Mouse (Mus musculus) forebrain, embryonic 15.5 days (tissue): Measurements from ENCODE around the gene Ccl1. TPM values are rescaled to one million over a fixed set of nuclear protein-coding genes. Genes with fewer than 3 reads are reported as not detected.

ENCODE experiments used
- ATAC-seq: fragments of 200-750 bp; cut with Nextera tagmentation; replicated peaks from 2 replicates; pipeline ENCODE4 v1.8.0; 2017; ENCODE audit warnings: mild to moderate bottlenecking, moderate TSS enrichment, moderate library complexity
- H3K27ac ChIP-seq: fragments of 300-500 bp; sonication (generic); replicated peaks from 2 replicates; pipeline ENCODE4 v1.5.1; 2015; ENCODE audit warnings: mild to moderate bottlenecking, inconsistent platforms
- H3K27me3 ChIP-seq: fragments of 300-500 bp; sonication (generic); 2 replicates; pipeline ENCODE4 v1.6.1; 2015; ENCODE audit warnings: inconsistent platforms
- H3K36me3 ChIP-seq: fragments of 300-500 bp; sonication (generic); 2 replicates; pipeline ENCODE4 v1.6.1; 2015; ENCODE audit warnings: mild to moderate bottlenecking, inconsistent platforms
- H3K4me1 ChIP-seq: fragments of 300-500 bp; sonication (generic); 2 replicates; pipeline ENCODE4 v1.6.1; 2015; ENCODE audit warnings: inconsistent platforms
- H3K4me2 ChIP-seq: fragments of 300-500 bp; sonication (generic); replicated peaks from 2 replicates; pipeline ENCODE4 v1.6.1; 2015; ENCODE audit warnings: mild to moderate bottlenecking, inconsistent platforms
- H3K4me3 ChIP-seq: fragments of 300-500 bp; sonication (generic); 2 replicates; pipeline ENCODE4 v1.5.1; 2015; ENCODE audit warnings: mild to moderate bottlenecking, inconsistent platforms
- H3K9ac ChIP-seq: fragments of 300-500 bp; sonication (generic); replicated peaks from 2 replicates; pipeline ENCODE4 v1.6.1; 2015; ENCODE audit warnings: mild to moderate bottlenecking, inconsistent platforms
- H3K9me3 ChIP-seq: fragments of 300-500 bp; sonication (generic); 2 replicates; pipeline ENCODE4 v1.6.1; 2016; ENCODE audit warnings: inconsistent platforms
- WGBS: fragments of 180-500 bp; shearing (Covaris S2); methylation state at CpG from one replicate; pipeline ENCODE4 v1.1.7; 2015; ENCODE audit warnings: mixed read lengths; 5-methylcytosine and 5-hydroxymethylcytosine counted together
- polyA plus RNA-seq: library from polyadenylated mRNA; unstranded; fragments of >200 nt; fragmentation: Nextera tagmentation; extraction: Ambion mirVana; gene quantifications from 2 replicates; pipeline ENCODE4 v1.2.1, GENCODE M21; 2015

Gene Ccl1
- polyA plus RNA-seq, 1 experiment from 2014 or later = not detected

DNA sequence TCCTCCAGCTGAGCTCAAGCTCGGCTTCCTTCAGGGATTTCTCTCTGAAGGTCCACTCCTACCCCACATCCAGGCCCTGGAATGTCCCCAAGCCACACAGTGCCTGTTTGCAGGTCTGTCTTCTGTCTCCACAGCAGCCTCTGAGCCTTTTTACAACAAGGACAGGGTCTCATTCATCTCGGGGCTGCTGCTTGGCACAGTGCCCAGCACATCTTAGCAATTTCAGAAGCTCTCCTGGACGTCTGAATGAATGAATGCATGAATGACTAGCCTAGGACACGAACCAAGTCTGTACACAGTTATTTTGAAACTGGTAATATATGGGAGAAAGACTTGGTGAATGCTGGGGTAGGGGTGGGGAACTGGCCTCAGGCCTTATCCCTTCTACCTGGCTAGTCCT, 52.1 kb downstream of the Ccl1 start:
- H3K27me3 ChIP-seq = no peaks in the 10 kb centered on the region
- WGBS = 4% methylated on average over 4 of the region's 4 CpGs
- no peak overlapping the region for H3K27ac ChIP-seq
- H3K9me3 ChIP-seq = no peaks in the 10 kb centered on the region
- peaks cover 25% of the 10 kb centered on the region for H3K4me1 ChIP-seq
- no peak overlapping the region for H3K4me3 ChIP-seq
- H3K9ac ChIP-seq = no peak overlapping the region
- ATAC-seq = no peak
- no peak overlapping the region for H3K4me2 ChIP-seq
- H3K36me3 ChIP-seq = no peaks in the 10 kb centered on the region

GRCm38 (mm10) chr11:82251251-82251650, 54.2 kb downstream of the Ccl1 start:
- H3K27ac ChIP-seq = no peak overlapping the region
- no peaks in the 10 kb centered on the region for H3K36me3 ChIP-seq
- no peaks in the 10 kb centered on the region for H3K9me3 ChIP-seq
- WGBS = 39% methylated on average over 6 of the region's 6 CpGs
- H3K4me1 ChIP-seq = peaks cover 25% of the 10 kb centered on the region
- no peak overlapping the region for H3K4me2 ChIP-seq
- no peaks in the 10 kb centered on the region for H3K27me3 ChIP-seq
- no peak overlapping the region for H3K9ac ChIP-seq
- H3K4me3 ChIP-seq = no peak overlapping the region
- no peak for ATAC-seq

- Histone ChIP-seq H3K9ac (no peak overlapping the region), H3K27ac (no peak overlapping the region), H3K4me2 (no peak overlapping the region), H3K9me3 (no peaks in the 10 kb centered on the region), H3K4me1 (peaks cover 17% of the 10 kb centered on the region), H3K4me3 (no peak overlapping the region), H3K36me3 (no peaks in the 10 kb centered on the region), H3K27me3 (no peaks in the 10 kb centered on the region)
- ATAC-seq = no peak
- 82% methylated on average over 6 of the region's 6 CpGs for WGBS
Measured at GRCm38 (mm10) chr11:82249945-82250344, 55.5 kb downstream of the Ccl1 start.

GRCm38 (mm10) chr11:82237439-82237838, 68.1 kb downstream of the Ccl1 start:
- H3K36me3 ChIP-seq = no peaks in the 10 kb centered on the region
- 28% methylated on average over 5 of the region's 5 CpGs for WGBS
- ATAC-seq = peak; percentile 53; the same call in 1 of the 2 replicates
- H3K9me3 ChIP-seq = no peaks in the 10 kb centered on the region
- no peak overlapping the region for H3K9ac ChIP-seq
- no peak overlapping the region for H3K4me3 ChIP-seq
- H3K4me1 ChIP-seq = peaks cover 13% of the 10 kb centered on the region
- no peak overlapping the region for H3K27ac ChIP-seq
- H3K27me3 ChIP-seq = no peaks in the 10 kb centered on the region
- H3K4me2 ChIP-seq = no peak overlapping the region

DNA sequence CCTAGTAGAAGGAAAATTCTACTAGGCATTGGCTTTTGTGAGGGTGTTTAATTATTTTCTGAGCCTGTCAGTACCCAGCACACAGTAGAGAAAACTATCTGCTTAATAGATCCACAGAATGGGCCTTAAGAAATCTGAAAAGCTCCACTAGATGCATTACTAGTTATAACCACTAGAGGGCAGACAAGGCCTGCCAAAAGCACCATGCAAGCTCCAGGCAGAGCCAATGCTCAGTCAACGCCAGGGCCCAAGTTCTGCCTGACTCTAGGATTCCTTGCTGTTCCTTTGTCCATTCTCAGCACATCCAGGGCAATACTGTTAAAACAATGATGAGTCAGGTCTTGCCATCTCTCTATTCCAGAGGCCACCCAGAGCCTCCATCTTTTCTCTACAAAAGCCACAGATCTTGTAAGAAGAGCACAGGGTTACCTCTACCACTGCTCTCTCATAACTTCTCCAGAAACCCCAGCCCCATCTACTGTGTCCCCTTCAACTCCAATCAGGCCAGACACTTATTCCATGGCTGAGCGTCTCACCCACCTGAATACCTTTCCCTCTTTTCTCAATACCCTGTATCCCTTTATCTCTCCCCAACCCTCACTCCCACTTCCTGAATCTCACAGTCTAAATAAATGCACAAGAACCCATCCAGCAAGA, 69.8 kb downstream of the Ccl1 start:
- no peaks in the 10 kb centered on the region for H3K27me3 ChIP-seq
- ATAC-seq = peak; percentile 80
- H3K4me3 ChIP-seq = no peak overlapping the region
- WGBS = 36% methylated on average over 2 of the region's 2 CpGs
- no peak overlapping the region for H3K27ac ChIP-seq
- no peak overlapping the region for H3K4me2 ChIP-seq
- no peak overlapping the region for H3K9ac ChIP-seq
- no peaks in the 10 kb centered on the region for H3K9me3 ChIP-seq
- peaks cover 13% of the 10 kb centered on the region for H3K4me1 ChIP-seq
- H3K36me3 ChIP-seq = no peaks in the 10 kb centered on the region

DNA sequence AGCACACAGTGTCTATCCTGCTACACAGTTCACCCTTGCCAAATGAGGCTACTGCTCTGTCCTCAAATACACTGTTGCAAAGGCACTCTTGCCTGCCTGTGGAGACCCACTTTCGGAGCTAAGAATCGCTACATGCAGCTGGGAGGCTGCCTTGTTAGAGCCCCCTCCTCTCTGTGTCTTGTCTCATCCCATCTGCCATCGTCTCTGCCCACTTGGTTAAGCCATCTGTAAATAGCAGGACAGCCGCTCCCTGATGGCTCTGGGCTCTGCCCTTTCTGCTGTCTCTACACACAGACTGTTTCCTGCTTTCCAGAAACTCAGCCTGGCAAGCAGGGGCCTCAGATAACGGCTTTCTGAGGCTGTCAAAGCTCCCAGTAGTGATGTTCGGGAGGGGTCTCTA, 71.5 kb downstream of the Ccl1 start:
- ATAC-seq = no peak
- Histone ChIP-seq H3K27ac (no peak overlapping the region), H3K9me3 (no peaks in the 10 kb centered on the region), H3K4me1 (peaks cover 13% of the 10 kb centered on the region), H3K4me3 (no peak overlapping the region), H3K36me3 (no peaks in the 10 kb centered on the region), H3K4me2 (no peak overlapping the region), H3K27me3 (no peaks in the 10 kb centered on the region), H3K9ac (no peak overlapping the region)
- WGBS = 72% methylated on average over 6 of the region's 6 CpGs

DNA sequence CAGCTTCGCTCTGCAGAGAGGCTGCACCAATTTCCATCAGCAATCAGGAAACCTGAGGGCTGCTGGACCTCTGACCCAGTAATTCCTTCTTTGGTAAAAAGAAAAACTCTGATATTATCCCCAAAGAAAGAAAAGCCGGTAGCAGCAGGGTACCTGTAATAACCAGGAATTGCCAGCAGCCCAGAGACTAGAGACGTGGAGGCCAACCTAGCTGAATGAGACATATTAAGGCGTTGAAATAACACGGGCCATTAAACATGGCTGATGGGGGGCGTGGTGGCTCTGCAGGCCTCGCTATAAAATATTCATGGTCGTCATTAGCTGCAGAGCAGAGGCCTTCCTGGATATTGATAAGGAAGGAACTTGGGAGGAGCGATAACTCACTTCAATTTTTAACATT, 78.5 kb downstream of the Ccl1 start:
- no peaks in the 10 kb centered on the region for H3K4me1 ChIP-seq
- no peak overlapping the region for H3K9ac ChIP-seq
- no peaks in the 10 kb centered on the region for H3K27me3 ChIP-seq
- H3K4me2 ChIP-seq = no peak overlapping the region
- no peak overlapping the region for H3K4me3 ChIP-seq
- H3K9me3 ChIP-seq = no peaks in the 10 kb centered on the region
- no peak for ATAC-seq
- WGBS = 45% methylated on average over 9 of the region's 9 CpGs
- H3K36me3 ChIP-seq = no peaks in the 10 kb centered on the region
- no peak overlapping the region for H3K27ac ChIP-seq

DNA sequence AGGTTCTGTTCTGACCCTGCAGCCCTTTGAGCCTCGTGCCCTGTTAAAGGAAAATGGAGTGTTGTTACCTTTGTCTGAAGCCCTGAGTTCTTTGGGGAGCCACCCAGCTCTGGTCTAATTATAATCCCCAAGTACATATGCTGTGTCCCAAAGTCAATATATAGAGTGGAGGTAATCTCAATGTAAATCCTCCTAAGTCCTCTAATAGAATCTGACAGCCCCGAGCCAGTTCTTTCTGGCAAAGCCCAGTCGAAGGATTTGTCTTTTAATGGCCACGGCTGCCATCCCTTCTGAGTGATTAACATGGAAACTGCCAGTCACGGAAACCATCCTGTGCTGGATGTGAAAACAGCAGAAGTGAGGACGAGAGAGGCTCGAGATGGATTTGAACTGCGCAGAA, 79.6 kb downstream of the Ccl1 start:
- Histone ChIP-seq H3K9me3 (no peaks in the 10 kb centered on the region), H3K36me3 (no peaks in the 10 kb centered on the region), H3K27ac (no peak overlapping the region), H3K4me1 (no peaks in the 10 kb centered on the region), H3K27me3 (no peaks in the 10 kb centered on the region), H3K4me2 (no peak overlapping the region), H3K9ac (no peak overlapping the region), H3K4me3 (no peak overlapping the region)
- no peak for ATAC-seq
- WGBS = 60% methylated on average over 8 of the region's 8 CpGs

DNA sequence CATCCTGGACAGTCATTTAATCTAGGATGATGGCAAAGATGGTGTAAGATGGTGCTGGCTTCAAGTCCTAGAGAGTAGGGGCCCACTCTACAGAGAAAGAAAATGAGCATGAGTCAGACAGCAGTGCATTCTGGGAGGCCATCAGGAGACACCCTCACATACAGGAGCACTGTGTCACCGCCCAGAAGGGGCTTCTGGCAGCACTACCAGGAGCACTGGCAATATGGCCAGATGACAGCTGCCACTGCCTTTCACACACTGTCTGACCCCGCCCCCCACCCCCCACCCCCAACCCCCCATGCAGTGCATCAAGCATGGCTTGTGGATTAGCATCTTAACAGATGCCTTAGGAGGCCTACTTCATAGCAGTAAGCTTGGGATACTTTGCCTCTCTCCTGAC, 89.0 kb downstream of the Ccl1 start:
- no peak overlapping the region for H3K9ac ChIP-seq
- ATAC-seq = no peak
- 26% methylated on average over 2 of the region's 2 CpGs for WGBS
- no peaks in the 10 kb centered on the region for H3K36me3 ChIP-seq
- no peak overlapping the region for H3K4me2 ChIP-seq
- no peaks in the 10 kb centered on the region for H3K9me3 ChIP-seq
- H3K4me1 ChIP-seq = no peaks in the 10 kb centered on the region
- no peak overlapping the region for H3K4me3 ChIP-seq
- no peaks in the 10 kb centered on the region for H3K27me3 ChIP-seq
- H3K27ac ChIP-seq = no peak overlapping the region

- Histone ChIP-seq H3K9ac (no peak overlapping the region), H3K4me3 (no peak overlapping the region), H3K4me1 (no peaks in the 10 kb centered on the region), H3K4me2 (no peak overlapping the region), H3K27ac (no peak overlapping the region), H3K27me3 (no peaks in the 10 kb centered on the region), H3K9me3 (no peaks in the 10 kb centered on the region), H3K36me3 (no peaks in the 10 kb centered on the region)
- 78% methylated on average over 4 of the region's 4 CpGs for WGBS
- ATAC-seq = no peak
Measured at GRCm38 (mm10) chr11:82214405-82214804, 91.1 kb downstream of the Ccl1 start.

DNA sequence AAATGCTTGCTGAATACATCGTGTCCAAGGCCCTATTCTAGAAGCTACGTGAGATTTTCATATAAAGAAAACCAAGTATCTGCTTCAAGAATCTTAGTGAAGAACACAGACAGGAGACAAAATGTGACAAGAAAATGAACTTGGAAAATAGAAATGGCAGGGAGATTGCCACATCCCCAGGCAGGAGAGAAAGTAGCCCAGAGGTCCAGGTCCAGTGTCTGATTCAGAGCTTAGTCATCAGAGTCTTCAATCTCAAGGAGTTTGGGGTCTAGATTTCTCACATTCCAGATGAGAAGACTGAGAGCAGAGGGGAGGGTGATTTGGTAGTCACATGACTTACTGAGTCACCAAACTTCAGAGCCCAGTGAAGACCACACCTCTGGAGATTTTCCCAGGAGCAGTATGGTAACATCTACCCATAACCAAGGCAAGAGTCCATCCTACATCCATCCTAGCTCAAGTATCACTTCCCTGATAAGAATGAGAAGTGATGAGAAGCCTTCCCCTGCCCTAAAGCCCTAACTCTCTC, 98.5 kb downstream of the Ccl1 start:
- no peak for ATAC-seq
- H3K4me2 ChIP-seq = no peak overlapping the region
- no peaks in the 10 kb centered on the region for H3K9me3 ChIP-seq
- no peaks in the 10 kb centered on the region for H3K36me3 ChIP-seq
- H3K9ac ChIP-seq = no peak overlapping the region
- H3K27ac ChIP-seq = no peak overlapping the region
- H3K4me3 ChIP-seq = no peak overlapping the region
- 92% methylated on average over 2 of the region's 2 CpGs for WGBS
- H3K4me1 ChIP-seq = no peaks in the 10 kb centered on the region
- H3K27me3 ChIP-seq = no peaks in the 10 kb centered on the region

GRCm38 (mm10) chr11:82205221-82205620, 100.3 kb downstream of the Ccl1 start:
- Histone ChIP-seq H3K4me1 (no peaks in the 10 kb centered on the region), H3K27ac (no peak overlapping the region), H3K9ac (no peak overlapping the region), H3K4me2 (no peak overlapping the region), H3K27me3 (no peaks in the 10 kb centered on the region), H3K36me3 (no peaks in the 10 kb centered on the region), H3K4me3 (no peak overlapping the region), H3K9me3 (no peaks in the 10 kb centered on the region)
- ATAC-seq = no peak
- 95% methylated on average over 6 of the region's 6 CpGs for WGBS

GRCm38 (mm10) chr11:82203706-82204105, 101.8 kb downstream of the Ccl1 start:
- Histone ChIP-seq H3K27me3 (no peaks in the 10 kb centered on the region), H3K27ac (no peak overlapping the region), H3K9me3 (no peaks in the 10 kb centered on the region), H3K4me3 (no peak overlapping the region), H3K4me1 (no peaks in the 10 kb centered on the region), H3K36me3 (no peaks in the 10 kb centered on the region), H3K9ac (no peak overlapping the region), H3K4me2 (no peak overlapping the region)
- ATAC-seq = no peak
- 91% methylated on average over 3 of the region's 3 CpGs for WGBS
